Mouse (Mus musculus): ENCODE data around the gene Thra. TPM values are rescaled to one million over a fixed set of nuclear protein-coding genes. Genes with fewer than 3 reads are reported as not detected.
"Not testable (repeated sequence)": the region's sequence is repeated elsewhere in the genome, so short reads cannot be mapped to it uniquely, and the experiment has no call there.

The Thra gene
- total RNA-seq, 2 experiments from 2014 or later: 708 to 832 TPM

GRCm38 (mm10) chr11:98713703-98714102, 26.7 kb upstream of the Thra start:
- no peak for DNase-seq (ENCODE audit: low spot score in 2 of 2)

GRCm38 (mm10) chr11:98715946-98716345, 24.5 kb upstream of the Thra start:
- DNase-seq (ENCODE audit: low spot score in 2 of 2): no peak

GRCm38 (mm10) chr11:98717904-98718303, 22.5 kb upstream of the Thra start:
- DNase-seq (ENCODE audit: low spot score in 2 of 2): peak; percentile 85 to 89

- no peak for DNase-seq (ENCODE audit: low spot score in 2 of 2)
Observed at GRCm38 (mm10) chr11:98720756-98721155, 19.7 kb upstream of the Thra start.

- DNase-seq (ENCODE audit: low spot score in 2 of 2): peak; percentile 18 to 57
Observed at GRCm38 (mm10) chr11:98721458-98722226, 18.8 kb upstream of the Thra start.

GRCm38 (mm10) chr11:98723098-98723497, 17.3 kb upstream of the Thra start:
- no peak for DNase-seq (ENCODE audit: low spot score in 2 of 2)

GRCm38 (mm10) chr11:98725926-98726506, 14.4 kb upstream of the Thra start:
- DNase-seq (ENCODE audit: low spot score in 2 of 2): no peak

GRCm38 (mm10) chr11:98729119-98729588, 11.3 kb upstream of the Thra start, which contains the start of gene Med24:
Gene Med24 (minus strand): TSS chr11:98729435.
- peak; percentile 79 to 88 for DNase-seq (ENCODE audit: low spot score in 2 of 2)

GRCm38 (mm10) chr11:98730727-98731126, 9.7 kb upstream of the Thra start:
- DNase-seq (ENCODE audit: low spot score in 2 of 2): no peak

GRCm38 (mm10) chr11:98731134-98731533, 9.3 kb upstream of the Thra start:
- peak; percentile 75 to 84 for DNase-seq (ENCODE audit: low spot score in 2 of 2)

GRCm38 (mm10) chr11:98734020-98734419, 6.4 kb upstream of the Thra start:
- no peak for DNase-seq (ENCODE audit: low spot score in 2 of 2)

GRCm38 (mm10) chr11:98735111-98735510, 5.3 kb upstream of the Thra start:
- DNase-seq (ENCODE audit: low spot score in 2 of 2): no peak

GRCm38 (mm10) chr11:98736176-98736575, 4.3 kb upstream of the Thra start:
- DNase-seq (ENCODE audit: low spot score in 2 of 2): no peak

- not testable (repeated sequence) for DNase-seq (ENCODE audit: low spot score in 2 of 2)
Observed at GRCm38 (mm10) chr11:98737220-98737619, 3.2 kb upstream of the Thra start.

- DNase-seq (ENCODE audit: low spot score in 2 of 2): peak in 1 of 2 experiments; percentile 60
Observed at GRCm38 (mm10) chr11:98738428-98738911, 2.0 kb upstream of the Thra start.

GRCm38 (mm10) chr11:98738925-98739324, 1.5 kb upstream of the Thra start:
- no peak for DNase-seq (ENCODE audit: low spot score in 2 of 2)

- no peak for DNase-seq (ENCODE audit: low spot score in 2 of 2)
Observed at GRCm38 (mm10) chr11:98740026-98740392, 429 bp upstream of the Thra start.

- DNase-seq (ENCODE audit: low spot score in 2 of 2): no peak
Observed at GRCm38 (mm10) chr11:98741051-98741620, 698 bp downstream of the Thra start.

- peak; percentile 70 to 87 for DNase-seq (ENCODE audit: low spot score in 2 of 2)
Observed at GRCm38 (mm10) chr11:98741622-98742396, 1.4 kb downstream of the Thra start.

GRCm38 (mm10) chr11:98742397-98743291, 2.2 kb downstream of the Thra start:
- no peak for DNase-seq (ENCODE audit: low spot score in 2 of 2)

Measured in left cerebral cortex, adult 18-20 months (tissue).